Comparison of ENCODE assay signal across 24 mouse cellular contexts in genomic region chr11:103716971-103717370, GRCm38 (mm10). TPM values are rescaled to one million over a fixed set of nuclear protein-coding genes. Genes with fewer than 3 reads are reported as not detected.
DNase-seq lines count a peak whose midpoint lies in the region; ATAC-seq lines count a peak whose summit lies in the region.
"Had no signal": no experiment of that assay in that cellular context is flagged by ENCODE, and none has a peak within 500 bp of the region (broad histone marks: within the 10 kb centered on the region; RNA-seq: fewer than 3 reads in every experiment).

No protein-coding gene starts in this region.

- H3K27me3 ChIP-seq in hindbrain, embryonic 13.5 days, result no peaks in the 10 kb centered on the region
- no peaks in the 10 kb centered on the region for H3K27me3 ChIP-seq in hindbrain, embryonic 12.5 days
- no peaks in the 10 kb centered on the region for H3K27me3 ChIP-seq in embryonic facial prominence, embryonic 14.5 days (replicated peaks; ENCODE audit: control insufficient read depth, insufficient read depth, low read length)
- H3K27me3 ChIP-seq in midbrain, embryonic 16.5 days (ENCODE audit: control insufficient read depth, insufficient read depth, low read depth, low read length), result no peaks in the 10 kb centered on the region
- H3K27me3 ChIP-seq: forebrain, embryonic 13.5 days had no signal

- H3K4me3 ChIP-seq in hindbrain, embryonic 13.5 days, result no peak overlapping the region
- H3K4me3 ChIP-seq in hindbrain, embryonic 12.5 days, result no peak overlapping the region
- no peak overlapping the region for H3K4me3 ChIP-seq in embryonic facial prominence, embryonic 14.5 days (ENCODE audit: low read depth, low read length)
- no peak overlapping the region for H3K4me3 ChIP-seq in midbrain, embryonic 16.5 days (ENCODE audit: low read depth, low read length)
- H3K4me3 ChIP-seq: embryonic facial prominence, embryonic 12.5 days; forebrain, embryonic 13.5 days; heart, embryonic 12.5 days had no signal

- 64% methylated on average over 9 of the region's 9 CpGs for WGBS in hindbrain, embryonic 13.5 days
- WGBS in hindbrain, embryonic 12.5 days, result 62% methylated on average over 9 of the region's 9 CpGs
- WGBS in embryonic facial prominence, embryonic 14.5 days, result 37% methylated on average over 9 of the region's 9 CpGs
- WGBS in midbrain, embryonic 16.5 days, result 30% methylated on average over 9 of the region's 9 CpGs

- no peaks in the 10 kb centered on the region for H3K9me3 ChIP-seq in hindbrain, embryonic 13.5 days
- H3K9me3 ChIP-seq in hindbrain, embryonic 12.5 days (replicated peaks), result 0 out of 2 replicates have a peak, but pooled peaks cover 3% of the 10 kb centered on the region
- no peaks in the 10 kb centered on the region for H3K9me3 ChIP-seq in embryonic facial prominence, embryonic 14.5 days (ENCODE audit: control insufficient read depth, low read length)
- H3K9me3 ChIP-seq in midbrain, embryonic 16.5 days (replicated peaks; ENCODE audit: control insufficient read depth, low read length, poor library complexity, severe bottlenecking), result no peaks in the 10 kb centered on the region
- H3K9me3 ChIP-seq: embryonic facial prominence, embryonic 12.5 days; forebrain, embryonic 13.5 days; heart, embryonic 12.5 days had no signal

- peak overlapping the region; percentile 14; the same call in 1 of the 2 replicates for H3K27ac ChIP-seq in hindbrain, embryonic 13.5 days
- H3K27ac ChIP-seq in hindbrain, embryonic 12.5 days, result no peak overlapping the region
- no peak overlapping the region for H3K27ac ChIP-seq in embryonic facial prominence, embryonic 14.5 days (replicated peaks; ENCODE audit: low read depth, low read length)
- peak overlapping the region; percentile 42; the same call in 1 of the 2 replicates for H3K27ac ChIP-seq in midbrain, embryonic 16.5 days (ENCODE audit: low read length)
- H3K27ac ChIP-seq: embryonic facial prominence, embryonic 12.5 days; forebrain, embryonic 13.5 days; hindbrain, postnatal 0 days had no signal

- no peak overlapping the region for H3K4me2 ChIP-seq in hindbrain, embryonic 13.5 days
- no peak overlapping the region for H3K4me2 ChIP-seq in hindbrain, embryonic 12.5 days (replicated peaks)
- H3K4me2 ChIP-seq in embryonic facial prominence, embryonic 14.5 days (ENCODE audit: low read depth, low read length), result no peak overlapping the region
- H3K4me2 ChIP-seq in midbrain, embryonic 16.5 days (ENCODE audit: low read length), result no peak overlapping the region
- H3K4me2 ChIP-seq: embryonic facial prominence, embryonic 12.5 days; forebrain, embryonic 13.5 days; heart, embryonic 12.5 days had no signal

- peak; percentile 24 for DNase-seq in MEL-GATA-1-ER (ENCODE audit: extremely low read depth, low read depth)
- peak; percentile 42 for DNase-seq in embryonic facial prominence, embryonic 14.5 days (ENCODE audit: low spot score)
- DNase-seq in cerebellum, adult 18-20 months, result no peak
- DNase-seq in testis, postnatal 14 days (ENCODE audit: low spot score), result no peak
- no peak for DNase-seq in heart, postnatal 4 days
- DNase-seq: adrenal gland, postnatal 10 days; cerebellum, adult 11-12 months; cerebellum, postnatal 10 days; forebrain, postnatal 0 days; gastrocnemius, postnatal 25 days had no signal

- ATAC-seq in hindbrain, embryonic 13.5 days (ENCODE audit: low FRiP score), result no peak
- no peak for ATAC-seq in hindbrain, embryonic 12.5 days (ENCODE audit: low FRiP score)
- 0 out of 2 replicates have a peak, but pooled peaks have one; percentile 32 for ATAC-seq in embryonic facial prominence, embryonic 14.5 days (ENCODE audit: low read depth)
- no peak for ATAC-seq in midbrain, embryonic 16.5 days
- ATAC-seq: forebrain, embryonic 13.5 days; forebrain, postnatal 0 days; hindbrain, postnatal 0 days had no signal

- no peak overlapping the region for H3K9ac ChIP-seq in hindbrain, embryonic 13.5 days
- no peak overlapping the region; the same call in 1 of the 2 replicates for H3K9ac ChIP-seq in hindbrain, embryonic 12.5 days
- H3K9ac ChIP-seq in embryonic facial prominence, embryonic 14.5 days (ENCODE audit: low read depth, low read length), result no peak overlapping the region
- no peak overlapping the region for H3K9ac ChIP-seq in midbrain, embryonic 16.5 days (ENCODE audit: low read depth, low read length)
- H3K9ac ChIP-seq: embryonic facial prominence, embryonic 12.5 days; forebrain, embryonic 13.5 days; forebrain, postnatal 0 days; heart, embryonic 12.5 days had no signal

- no peaks in the 10 kb centered on the region for H3K36me3 ChIP-seq in hindbrain, embryonic 13.5 days
- 0 out of 2 replicates have a peak, but pooled peaks cover 4% of the 10 kb centered on the region for H3K36me3 ChIP-seq in hindbrain, embryonic 12.5 days
- H3K36me3 ChIP-seq in embryonic facial prominence, embryonic 14.5 days (ENCODE audit: control insufficient read depth, insufficient read depth, low read length), result no peaks in the 10 kb centered on the region
- no peaks in the 10 kb centered on the region for H3K36me3 ChIP-seq in midbrain, embryonic 16.5 days (ENCODE audit: control insufficient read depth, insufficient read depth, low read length)
- H3K36me3 ChIP-seq: embryonic facial prominence, embryonic 12.5 days; heart, embryonic 12.5 days had no signal

- H3K4me1 ChIP-seq in hindbrain, embryonic 13.5 days (replicated peaks), result peaks cover 6% of the 10 kb centered on the region
- H3K4me1 ChIP-seq in hindbrain, embryonic 12.5 days, result peaks cover 7% of the 10 kb centered on the region
- peaks cover 3% of the 10 kb centered on the region; the same call in 1 of the 2 replicates for H3K4me1 ChIP-seq in embryonic facial prominence, embryonic 14.5 days (ENCODE audit: control insufficient read depth, insufficient read depth, low read length)
- peaks cover 5% of the 10 kb centered on the region for H3K4me1 ChIP-seq in midbrain, embryonic 16.5 days (ENCODE audit: control insufficient read depth, insufficient read depth, low read length)

RNA-seq across cellular contexts. Expression of gene Gosr2, which starts 19.3 kb away (rescaled TPM):
- polyA plus RNA-seq in hindbrain, embryonic 13.5 days (2015; fragmentation: Nextera tagmentation; extraction: Ambion mirVana), result 90.7 and 91.6 TPM in 2 replicates
- polyA plus RNA-seq in hindbrain, embryonic 12.5 days (2016; fragmentation: Nextera tagmentation; extraction: Ambion mirVana), result 97.2 and 98.7 TPM in 2 replicates
- 93.7 and 106 TPM in 2 replicates for polyA plus RNA-seq in embryonic facial prominence, embryonic 14.5 days (2014; fragmentation: Nextera tagmentation; extraction: Ambion mirVana)
- 93.2 and 96.2 TPM in 2 replicates for polyA plus RNA-seq in midbrain, embryonic 16.5 days (2015; fragmentation: Nextera tagmentation; extraction: Ambion mirVana)
- total RNA-seq in heart, postnatal 4 days (2021), result 10 to 100 TPM; 60.0 to 62.1 TPM

RNA-seq across cellular contexts. Expression of gene Wnt9b, which starts 32.6 kb away (rescaled TPM):
- 0.13 and 0.21 TPM in 2 replicates for polyA plus RNA-seq in hindbrain, embryonic 13.5 days (2015; fragmentation: Nextera tagmentation; extraction: Ambion mirVana)
- 0.77 and 0.88 TPM in 2 replicates for polyA plus RNA-seq in hindbrain, embryonic 12.5 days (2016; fragmentation: Nextera tagmentation; extraction: Ambion mirVana)
- 0.42 and 0.52 TPM in 2 replicates for polyA plus RNA-seq in embryonic facial prominence, embryonic 14.5 days (2014; fragmentation: Nextera tagmentation; extraction: Ambion mirVana)
- polyA plus RNA-seq in midbrain, embryonic 16.5 days (2015; fragmentation: Nextera tagmentation; extraction: Ambion mirVana), result 0.92 and 1.1 TPM in 2 replicates
- 1 to 10 TPM; 1.0 to 1.2 TPM for total RNA-seq in heart, postnatal 4 days (2021)
- total RNA-seq: granulocyte monocyte progenitor cell, adult 5-6 weeks had no signal
- polyA plus RNA-seq: C2C12; intestine, embryonic 14.5 days had no signal

RNA-seq across cellular contexts. Expression of gene Wnt3, which starts 57.0 kb away (rescaled TPM):
- polyA plus RNA-seq in hindbrain, embryonic 13.5 days (2015; fragmentation: Nextera tagmentation; extraction: Ambion mirVana), result 7.9 and 9.8 TPM in 2 replicates
- 8.0 and 8.7 TPM in 2 replicates for polyA plus RNA-seq in hindbrain, embryonic 12.5 days (2016; fragmentation: Nextera tagmentation; extraction: Ambion mirVana)
- polyA plus RNA-seq in embryonic facial prominence, embryonic 14.5 days (2014; fragmentation: Nextera tagmentation; extraction: Ambion mirVana), result 4.0 and 6.3 TPM in 2 replicates
- 18.8 and 21.2 TPM in 2 replicates for polyA plus RNA-seq in midbrain, embryonic 16.5 days (2015; fragmentation: Nextera tagmentation; extraction: Ambion mirVana)
- total RNA-seq in heart, postnatal 4 days (2021), result not detected
- total RNA-seq: gastrocnemius, adult 18-20 months; gastrocnemius, postnatal 25 days; granulocyte monocyte progenitor cell, adult 5-6 weeks; heart, adult 8-10 months; heart, postnatal 25 days had no signal
- polyA plus RNA-seq: heart, embryonic 16.5 days had no signal

Comparison
In these comparisons a context has a peak if more than half of its experiments do, and no peak if none do; other contexts are left out.
1. H3K27ac ChIP-seq: peak in hindbrain, embryonic 13.5 days (single experiment) and midbrain, embryonic 16.5 days (single experiment); none in hindbrain, embryonic 12.5 days (single experiment) and embryonic facial prominence, embryonic 14.5 days (single experiment).
2. DNase-seq: peak in MEL-GATA-1-ER (single experiment) and embryonic facial prominence, embryonic 14.5 days (single experiment); none in cerebellum, adult 18-20 months (0 of 2), testis, postnatal 14 days (single experiment) and heart, postnatal 4 days (single experiment).